Mouse (Mus musculus) limb, embryonic 14.5 days (tissue): ENCODE measurements around the gene Cd93. TPM values are rescaled to one million over a fixed set of nuclear protein-coding genes. Genes with fewer than 3 reads are reported as not detected.

Experiments
- ATAC-seq: fragments of 200-750 bp; cut with Nextera tagmentation; 2 replicates; pipeline ENCODE4 v1.8.0; 2017; ENCODE audit warnings: low read depth, moderate number of reproducible peaks, moderate TSS enrichment; ENCODE audit not compliant: low FRiP score
- DNase-seq: peaks from one replicate; pipeline ENCODE4 v3.0.0-alpha.2; 2015; ENCODE audit warnings: low spot score
- H3K27ac ChIP-seq: fragments of 300-500 bp; sonication (generic); replicated peaks from 2 replicates; pipeline ENCODE4 v1.5.1; 2014; ENCODE audit warnings: low read depth, mild to moderate bottlenecking, low read length, moderate library complexity, mixed read lengths
- H3K27me3 ChIP-seq: fragments of 300-500 bp; sonication (generic); 2 replicates; pipeline ENCODE4 v1.6.1; 2014; ENCODE audit warnings: low read length, mixed read lengths; ENCODE audit not compliant: control insufficient read depth, insufficient read depth
- H3K36me3 ChIP-seq: fragments of 300-500 bp; sonication (generic); 2 replicates; pipeline ENCODE4 v1.6.1; 2014; ENCODE audit warnings: mild to moderate bottlenecking, low read length, moderate library complexity, mixed read lengths; ENCODE audit not compliant: control insufficient read depth, insufficient read depth
- H3K4me1 ChIP-seq: fragments of 300-500 bp; sonication (generic); 2 replicates; pipeline ENCODE4 v1.6.1; 2014; ENCODE audit warnings: antibody characterized with exemption, low read length, mixed read lengths; ENCODE audit not compliant: control insufficient read depth, insufficient read depth
- H3K4me2 ChIP-seq: fragments of 300-500 bp; sonication (generic); replicated peaks from 2 replicates; pipeline ENCODE4 v1.6.1; 2014; ENCODE audit warnings: low read depth, mild to moderate bottlenecking, low read length, moderate library complexity; ENCODE audit not compliant: severe bottlenecking
- H3K4me3 ChIP-seq: fragments of 300-500 bp; sonication (generic); replicated peaks from 2 replicates; pipeline ENCODE4 v1.5.1; 2014; ENCODE audit warnings: low read length
- H3K9ac ChIP-seq: fragments of 300-500 bp; sonication (generic); 2 replicates; pipeline ENCODE4 v1.6.1; 2014; ENCODE audit warnings: mild to moderate bottlenecking, low read depth, low read length, moderate library complexity; ENCODE audit not compliant: severe bottlenecking
- H3K9me3 ChIP-seq: fragments of 300-500 bp; sonication (generic); 2 replicates; pipeline ENCODE4 v1.6.1; 2016; ENCODE audit warnings: low read length; ENCODE audit not compliant: control insufficient read depth
- POLR2A ChIP-seq: fragments of 200-500 bp; IDR thresholded peaks from 2 replicates; pipeline ENCODE4 v1.8.0; 2012; ENCODE audit warnings: inconsistent platforms, mild to moderate bottlenecking, moderate library complexity, borderline replicate concordance; ENCODE audit not compliant: insufficient read depth, insufficient read length; ENCODE audit errors: extremely low read depth
- WGBS: fragments of 180-500 bp; shearing (Covaris S2); extraction: QIAGEN DNeasy Blood & Tissue Kit; methylation state at CpG from one replicate; pipeline ENCODE4 v1.1.7; 2014; 5-methylcytosine and 5-hydroxymethylcytosine counted together
- polyA plus RNA-seq, 2 experiments: library from polyadenylated mRNA; depleted of rRNA in 1 of 2; stranded (reverse) in 1 of 2; unstranded in 1 of 2; fragments of >200 nt; fragmentation: Nextera tagmentation in 1 of 2; extraction: Ambion mirVana in 1 of 2; gene quantifications; 2 replicates each; pipeline versions ENCODE4 v1.2.1 to v1.2.3; 2012 to 2014

Gene Cd93
- polyA plus RNA-seq, 2 experiments: 11.9 to 12.5 TPM

GRCm38 (mm10) chr2:148441421-148441820 lies 1.9 kb downstream of the Cd93 start:
- Histone ChIP-seq H3K4me3 (peak overlapping the region; percentile 14; the same call in 1 of the 2 replicates), H3K4me1 (no peaks in the 10 kb centered on the region), H3K27me3 (no peaks in the 10 kb centered on the region), H3K9ac (no peak overlapping the region), H3K9me3 (no peaks in the 10 kb centered on the region), H3K36me3 (no peaks in the 10 kb centered on the region), H3K4me2 (no peak overlapping the region), H3K27ac (no peak overlapping the region)
- ATAC-seq (no peak), DNase-seq (no peak)
- 84% methylated on average over 10 of the region's 10 CpGs for WGBS
- no peak for TF ChIP-seq POLR2A

GRCm38 (mm10) chr2:148439691-148440276 lies 3.6 kb downstream of the Cd93 start:
- Histone ChIP-seq H3K9ac (no peak overlapping the region), H3K4me2 (no peak overlapping the region), H3K9me3 (no peaks in the 10 kb centered on the region), H3K36me3 (no peaks in the 10 kb centered on the region), H3K4me1 (no peaks in the 10 kb centered on the region), H3K27me3 (no peaks in the 10 kb centered on the region), H3K4me3 (no peak overlapping the region), H3K27ac (no peak overlapping the region)
- DNase-seq (no peak), ATAC-seq (no peak)
- no peak for TF ChIP-seq POLR2A
- 57% methylated on average over 3 of the region's 3 CpGs for WGBS

- no peaks in the 10 kb centered on the region; the same call in 1 of the 2 replicates for H3K4me1 ChIP-seq
- no peaks in the 10 kb centered on the region for H3K36me3 ChIP-seq
- no peak for TF ChIP-seq POLR2A
- WGBS: 58% methylated on average over 3 of the region's 3 CpGs
- H3K4me3 ChIP-seq: no peak overlapping the region
- ATAC-seq (no peak), DNase-seq (no peak)
- no peak overlapping the region for H3K27ac ChIP-seq
- H3K4me2 ChIP-seq: no peak overlapping the region
- H3K9me3 ChIP-seq: no peaks in the 10 kb centered on the region
- no peak overlapping the region for H3K9ac ChIP-seq
- no peaks in the 10 kb centered on the region for H3K27me3 ChIP-seq
These were observed 7.1 kb downstream of the Cd93 start for GRCm38 (mm10) chr2:148436285-148436684.

GRCm38 (mm10) chr2:148432346-148432745 lies 11.0 kb downstream of the Cd93 start:
- H3K27ac ChIP-seq: no peak overlapping the region
- TF ChIP-seq POLR2A: no peak
- H3K4me3 ChIP-seq: no peak overlapping the region
- no peaks in the 10 kb centered on the region for H3K36me3 ChIP-seq
- 62% methylated on average over 2 of the region's 2 CpGs for WGBS
- no peaks in the 10 kb centered on the region for H3K9me3 ChIP-seq
- no peak for DNase-seq
- peaks cover 3% of the 10 kb centered on the region; the same call in 1 of the 2 replicates for H3K4me1 ChIP-seq
- H3K4me2 ChIP-seq: no peak overlapping the region
- no peak for ATAC-seq
- H3K9ac ChIP-seq: no peak overlapping the region
- H3K27me3 ChIP-seq: no peaks in the 10 kb centered on the region

GRCm38 (mm10) chr2:148430941-148431340 lies 12.4 kb downstream of the Cd93 start:
- peaks cover 3% of the 10 kb centered on the region; the same call in 1 of the 2 replicates for H3K4me1 ChIP-seq
- no peaks in the 10 kb centered on the region for H3K36me3 ChIP-seq
- WGBS: 49% methylated on average over 4 of the region's 4 CpGs
- H3K9ac ChIP-seq: no peak overlapping the region
- no peak overlapping the region for H3K4me2 ChIP-seq
- no peak overlapping the region for H3K4me3 ChIP-seq
- no peak for TF ChIP-seq POLR2A
- DNase-seq (no peak), ATAC-seq (no peak)
- no peak overlapping the region for H3K27ac ChIP-seq
- no peaks in the 10 kb centered on the region for H3K27me3 ChIP-seq
- H3K9me3 ChIP-seq: no peaks in the 10 kb centered on the region

- no peak for TF ChIP-seq POLR2A
- no peak overlapping the region for H3K4me3 ChIP-seq
- DNase-seq (no peak), ATAC-seq (no peak)
- H3K9me3 ChIP-seq: no peaks in the 10 kb centered on the region
- H3K36me3 ChIP-seq: no peaks in the 10 kb centered on the region
- H3K27me3 ChIP-seq: no peaks in the 10 kb centered on the region
- peaks cover 3% of the 10 kb centered on the region; the same call in 1 of the 2 replicates for H3K4me1 ChIP-seq
- no peak overlapping the region for H3K9ac ChIP-seq
- H3K4me2 ChIP-seq: no peak overlapping the region
- no peak overlapping the region for H3K27ac ChIP-seq
These were observed 14.3 kb downstream of the Cd93 start for GRCm38 (mm10) chr2:148429001-148429505.
